Mouse (Mus musculus): ENCODE data around the gene Prkch. TPM values are rescaled to one million over a fixed set of nuclear protein-coding genes. Genes with fewer than 3 reads are reported as not detected.
A peak's percentile ranks its signal among the peaks of the same experiment; 100 is the strongest.
"Not testable (repeated sequence)": the region's sequence is repeated elsewhere in the genome, so short reads cannot be mapped to it uniquely, and the experiment has no call there.

Prkch gene
- polyA plus RNA-seq, 1 experiment = 0.02 TPM

- Histone ChIP-seq H3ac (ENCODE audit: control insufficient read depth, insufficient read length, low read depth) (no peak overlapping the region), H3K36me3 (ENCODE audit: control insufficient read depth, insufficient read depth) (no peaks in the 10 kb centered on the region), H3K4me3 (ENCODE audit: insufficient read depth, poor library complexity, severe bottlenecking) (no peak overlapping the region), H3K79me3 (ENCODE audit: low read depth) (no peaks in the 10 kb centered on the region), H3K79me2 (ENCODE audit: control insufficient read depth, insufficient read depth) (no peaks in the 10 kb centered on the region), H3K27me3 (ENCODE audit: control insufficient read depth, insufficient read depth, insufficient read length) (no peaks in the 10 kb centered on the region)
- peak; percentile 26 for TF ChIP-seq CTCF (IDR thresholded peaks at IDR 0.05; ENCODE audit: control insufficient read depth, insufficient read depth, insufficient read length)
- TF ChIP-seq MAX (IDR thresholded peaks at IDR 0.05) = no peak
- TF ChIP-seq MYOG (IDR thresholded peaks at IDR 0.05; ENCODE audit: control insufficient read depth, extremely low read depth, insufficient read length) = no peak
These were observed 30.4 kb upstream of the Prkch start for GRCm38 (mm10) chr12:73554155-73554554.

GRCm38 (mm10) chr12:73558525-73559195, 25.9 kb upstream of the Prkch start:
- Histone ChIP-seq H3K36me3 (ENCODE audit: control insufficient read depth, insufficient read depth) (no peaks in the 10 kb centered on the region), H3ac (ENCODE audit: control insufficient read depth, insufficient read length, low read depth) (no peak overlapping the region), H3K79me3 (ENCODE audit: low read depth) (no peaks in the 10 kb centered on the region), H3K4me3 (ENCODE audit: insufficient read depth, poor library complexity, severe bottlenecking) (no peak overlapping the region), H3K79me2 (ENCODE audit: control insufficient read depth, insufficient read depth) (no peaks in the 10 kb centered on the region), H3K27me3 (ENCODE audit: control insufficient read depth, insufficient read depth, insufficient read length) (no peaks in the 10 kb centered on the region)
- TF ChIP-seq MAX (IDR thresholded peaks at IDR 0.05) = no peak
- TF ChIP-seq CTCF (IDR thresholded peaks at IDR 0.05; ENCODE audit: control insufficient read depth, insufficient read depth, insufficient read length) = no peak
- no peak for TF ChIP-seq MYOG (IDR thresholded peaks at IDR 0.05; ENCODE audit: control insufficient read depth, extremely low read depth, insufficient read length)
- TF ChIP-seq CEBPB (IDR thresholded peaks at IDR 0.05; ENCODE audit: low read depth) = no peak
- no peak for TF ChIP-seq FOSL1 (IDR thresholded peaks at IDR 0.05; ENCODE audit: insufficient read depth, low read length, poor library complexity, severe bottlenecking)
- no peak for TF ChIP-seq USF1 (IDR thresholded peaks at IDR 0.05; ENCODE audit: low read depth)
- no peak for TF ChIP-seq MYOD1 (IDR thresholded peaks at IDR 0.05; ENCODE audit: control insufficient read depth, insufficient read length, low read depth)

GRCm38 (mm10) chr12:73560091-73560490, 24.5 kb upstream of the Prkch start:
- TF ChIP-seq USF1 (IDR thresholded peaks at IDR 0.05; ENCODE audit: low read depth) = no peak
- no peak for TF ChIP-seq FOSL1 (IDR thresholded peaks at IDR 0.05; ENCODE audit: insufficient read depth, low read length, poor library complexity, severe bottlenecking)
- TF ChIP-seq MYOD1 (IDR thresholded peaks at IDR 0.05; ENCODE audit: control insufficient read depth, insufficient read length, low read depth) = no peak
- no peak for TF ChIP-seq CEBPB (IDR thresholded peaks at IDR 0.05; ENCODE audit: low read depth)
- TF ChIP-seq MAX (IDR thresholded peaks at IDR 0.05) = no peak
- TF ChIP-seq CTCF (IDR thresholded peaks at IDR 0.05; ENCODE audit: control insufficient read depth, insufficient read depth, insufficient read length) = no peak
- TF ChIP-seq MYOG (IDR thresholded peaks at IDR 0.05; ENCODE audit: control insufficient read depth, extremely low read depth, insufficient read length) = no peak

GRCm38 (mm10) chr12:73563122-73563521, 21.5 kb upstream of the Prkch start:
- peaks cover 11% of the 10 kb centered on the region for H3K27me3 ChIP-seq (ENCODE audit: control insufficient read depth, insufficient read depth, insufficient read length)
- not testable (repeated sequence) for H3K79me2 ChIP-seq (ENCODE audit: control insufficient read depth, insufficient read depth); H3ac ChIP-seq (ENCODE audit: control insufficient read depth, insufficient read length, low read depth); H3K79me3 ChIP-seq (ENCODE audit: low read depth); H3K4me3 ChIP-seq (ENCODE audit: insufficient read depth, poor library complexity, severe bottlenecking); H3K36me3 ChIP-seq (ENCODE audit: control insufficient read depth, insufficient read depth)

More at GRCm38 (mm10) chr12:73560091-73560490, 24.5 kb upstream of the Prkch start:
- Histone ChIP-seq H3K27me3 (ENCODE audit: control insufficient read depth, insufficient read depth, insufficient read length) (peaks cover under 1% of the 10 kb centered on the region), H3ac (ENCODE audit: control insufficient read depth, insufficient read length, low read depth) (no peak overlapping the region), H3K79me2 (ENCODE audit: control insufficient read depth, insufficient read depth) (no peaks in the 10 kb centered on the region), H3K4me3 (ENCODE audit: insufficient read depth, poor library complexity, severe bottlenecking) (no peak overlapping the region), H3K79me3 (ENCODE audit: low read depth) (no peaks in the 10 kb centered on the region), H3K36me3 (ENCODE audit: control insufficient read depth, insufficient read depth) (no peaks in the 10 kb centered on the region)

GRCm38 (mm10) chr12:73564176-73564575, 20.4 kb upstream of the Prkch start:
- no peak overlapping the region for H3K4me3 ChIP-seq (ENCODE audit: insufficient read depth, poor library complexity, severe bottlenecking)
- no peaks in the 10 kb centered on the region for H3K79me3 ChIP-seq (ENCODE audit: low read depth)
- no peaks in the 10 kb centered on the region for H3K79me2 ChIP-seq (ENCODE audit: control insufficient read depth, insufficient read depth)
- no peak overlapping the region for H3ac ChIP-seq (ENCODE audit: control insufficient read depth, insufficient read length, low read depth)
- TF ChIP-seq CEBPB (IDR thresholded peaks at IDR 0.05; ENCODE audit: low read depth) (no peak), MAX (IDR thresholded peaks at IDR 0.05) (no peak), FOSL1 (IDR thresholded peaks at IDR 0.05; ENCODE audit: insufficient read depth, low read length, poor library complexity, severe bottlenecking) (no peak), CTCF (IDR thresholded peaks at IDR 0.05; ENCODE audit: control insufficient read depth, insufficient read depth, insufficient read length) (no peak)
- peaks cover 11% of the 10 kb centered on the region for H3K27me3 ChIP-seq (ENCODE audit: control insufficient read depth, insufficient read depth, insufficient read length)
- H3K36me3 ChIP-seq (ENCODE audit: control insufficient read depth, insufficient read depth) = no peaks in the 10 kb centered on the region

GRCm38 (mm10) chr12:73564795-73565619, 19.6 kb upstream of the Prkch start:
- TF ChIP-seq MYOD1 (IDR thresholded peaks at IDR 0.05; ENCODE audit: control insufficient read depth, insufficient read length, low read depth) = no peak
- no peak for TF ChIP-seq CTCF (IDR thresholded peaks at IDR 0.05; ENCODE audit: control insufficient read depth, insufficient read depth, insufficient read length)
- no peak for TF ChIP-seq USF1 (IDR thresholded peaks at IDR 0.05; ENCODE audit: low read depth)
- no peak for TF ChIP-seq MAX (IDR thresholded peaks at IDR 0.05)
- TF ChIP-seq MYOG (IDR thresholded peaks at IDR 0.05; ENCODE audit: control insufficient read depth, extremely low read depth, insufficient read length) = no peak

More at GRCm38 (mm10) chr12:73564795-73565619, 19.6 kb upstream of the Prkch start:
- Histone ChIP-seq H3K36me3 (ENCODE audit: control insufficient read depth, insufficient read depth) (no peaks in the 10 kb centered on the region), H3ac (ENCODE audit: control insufficient read depth, insufficient read length, low read depth) (no peak overlapping the region), H3K4me3 (ENCODE audit: insufficient read depth, poor library complexity, severe bottlenecking) (no peak overlapping the region), H3K79me3 (ENCODE audit: low read depth) (no peaks in the 10 kb centered on the region), H3K27me3 (ENCODE audit: control insufficient read depth, insufficient read depth, insufficient read length) (peaks cover 11% of the 10 kb centered on the region), H3K79me2 (ENCODE audit: control insufficient read depth, insufficient read depth) (no peaks in the 10 kb centered on the region)
